Mouse (Mus musculus) MN1 (cell line): ENCODE measurements around the gene Igsf3.
A peak's percentile ranks its signal among the peaks of the same experiment; 100 is the strongest.

ENCODE experiments used
- DNase-seq: peaks from one replicate; pipeline ENCODE4 v3.0.0-alpha.2; 2016; ENCODE audit warnings: low spot score

The Igsf3 gene

DNA sequence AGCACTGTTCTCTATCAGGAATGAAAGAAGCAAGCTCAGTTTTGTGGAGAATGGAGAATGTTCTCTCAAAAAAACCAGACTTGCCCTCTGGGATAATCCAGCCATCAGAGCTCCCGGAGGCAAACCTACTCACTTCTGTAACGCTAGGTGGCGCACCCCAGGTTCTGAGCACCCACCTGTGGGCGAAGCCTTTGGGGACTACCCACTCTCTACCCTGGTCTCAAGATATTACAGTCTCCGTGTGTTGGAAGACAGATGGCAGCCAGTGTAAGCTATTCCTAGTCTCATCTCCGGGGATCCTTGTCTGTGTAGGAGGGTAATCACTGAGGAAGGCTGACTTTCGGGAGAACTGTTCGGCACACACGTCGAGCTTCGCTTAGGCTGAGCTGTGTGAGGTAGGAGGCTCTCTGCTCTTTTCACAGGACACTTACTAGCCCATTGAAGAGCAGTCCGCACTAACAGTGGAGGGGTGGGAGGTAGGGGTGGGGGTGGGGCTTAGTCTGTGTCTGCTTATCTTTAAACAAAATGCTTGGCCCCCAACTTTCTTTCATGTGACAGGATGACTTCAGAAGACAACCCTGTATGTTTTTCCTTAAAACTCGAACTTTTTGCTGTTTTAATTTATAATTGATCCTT is 4.4 kb upstream of the Igsf3 start:
- DNase-seq, result peak; percentile 27

DNA sequence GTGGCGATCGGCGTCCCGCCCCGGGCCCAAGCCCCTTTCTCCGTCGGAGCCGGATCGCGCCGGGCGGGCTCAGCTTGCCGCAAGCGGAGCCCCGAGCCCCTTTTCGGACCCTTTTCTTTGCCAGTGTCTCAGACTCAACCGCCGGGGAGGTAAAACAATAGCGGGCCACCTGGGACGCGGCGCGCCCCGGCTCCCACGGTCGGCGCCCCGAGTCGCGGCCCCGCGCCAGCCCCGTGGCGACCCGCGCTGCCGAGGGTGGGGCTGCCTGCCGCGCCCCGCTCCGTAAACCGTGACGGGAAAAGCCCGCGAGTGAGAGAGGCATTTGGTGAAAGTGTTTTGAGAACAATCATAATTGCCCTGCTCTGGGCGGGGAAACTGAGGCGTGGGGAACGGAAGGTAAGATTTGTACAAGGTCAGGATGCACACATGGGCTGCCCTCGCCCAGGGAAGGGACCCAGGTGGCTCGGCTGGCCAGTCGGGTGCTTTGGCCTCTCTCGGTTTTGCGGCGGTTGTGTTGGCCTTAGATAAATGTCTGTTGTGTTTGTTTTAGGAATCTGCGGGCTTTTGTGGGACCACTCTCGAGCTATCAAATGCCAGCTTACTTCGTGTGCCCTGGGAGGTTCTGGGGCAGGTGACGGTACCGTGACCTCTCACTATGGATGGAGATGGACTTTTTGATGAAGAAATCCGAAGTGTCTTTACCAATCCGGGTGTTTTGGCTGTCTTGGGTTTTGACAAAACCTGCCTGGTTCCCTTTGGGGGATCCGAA is 557 bp downstream of the Igsf3 start:
- no peak for DNase-seq

DNA sequence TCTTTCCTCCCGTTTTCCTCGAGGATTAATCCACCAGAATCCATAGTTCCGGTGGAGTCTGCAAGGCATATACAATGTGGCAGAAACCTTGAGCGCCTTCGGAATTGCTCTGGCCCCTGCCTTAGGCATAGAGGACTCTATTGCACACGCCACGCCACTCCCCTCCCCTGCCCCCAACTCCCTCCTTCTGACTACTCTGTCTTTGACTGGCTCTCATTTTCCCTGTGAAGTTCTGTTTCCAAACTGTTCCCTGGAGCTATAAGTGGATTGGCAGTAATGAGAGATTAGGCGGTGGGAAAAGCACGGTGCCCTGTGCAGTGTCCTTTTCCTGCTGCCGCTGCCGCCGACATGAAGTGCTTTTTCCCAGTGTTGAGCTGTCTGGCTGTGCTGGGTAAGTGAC is 1.2 kb downstream of the Igsf3 start:
- DNase-seq, result peak; percentile 45

DNA sequence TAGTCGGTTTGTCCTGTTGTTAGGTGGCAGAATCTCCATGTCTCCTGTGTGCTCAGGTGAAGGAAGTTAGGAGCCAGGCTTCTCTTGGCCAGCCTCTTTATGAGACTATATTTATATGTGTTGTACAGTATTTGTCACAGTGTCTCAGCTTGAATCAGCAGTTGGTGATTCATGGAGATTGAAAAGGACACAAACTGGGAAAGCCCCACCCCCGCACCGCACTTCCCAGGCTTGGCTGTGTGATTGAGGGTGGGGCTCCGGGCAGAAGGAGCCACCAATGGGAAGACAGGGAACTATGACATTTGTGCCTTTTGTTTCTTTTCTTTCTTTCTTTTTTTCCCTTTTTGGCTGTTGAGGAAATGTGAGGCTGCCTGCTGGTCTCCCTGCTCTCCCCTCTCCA is 2.9 kb downstream of the Igsf3 start:
- peak; percentile 19 for DNase-seq

DNA sequence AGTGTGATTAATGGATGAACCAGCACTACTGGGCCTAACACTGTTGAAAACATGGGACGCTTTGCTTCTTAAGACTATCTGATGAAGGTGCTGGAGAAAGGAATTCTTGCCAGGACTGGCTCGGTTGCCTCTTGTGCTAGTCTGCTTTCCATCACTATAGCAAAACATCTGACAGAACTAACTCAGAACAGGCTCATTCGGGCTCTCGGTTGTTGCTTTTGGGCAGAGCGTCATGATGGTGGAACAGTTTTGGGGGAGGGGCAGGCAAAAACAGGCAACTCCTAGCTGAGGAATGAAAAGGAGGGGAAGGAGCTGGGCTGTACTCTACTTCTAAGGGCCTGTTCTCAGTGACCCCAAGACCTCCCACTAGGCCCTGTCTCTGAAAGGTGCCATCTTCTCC is 4.8 kb downstream of the Igsf3 start:
- DNase-seq, result no peak

DNA sequence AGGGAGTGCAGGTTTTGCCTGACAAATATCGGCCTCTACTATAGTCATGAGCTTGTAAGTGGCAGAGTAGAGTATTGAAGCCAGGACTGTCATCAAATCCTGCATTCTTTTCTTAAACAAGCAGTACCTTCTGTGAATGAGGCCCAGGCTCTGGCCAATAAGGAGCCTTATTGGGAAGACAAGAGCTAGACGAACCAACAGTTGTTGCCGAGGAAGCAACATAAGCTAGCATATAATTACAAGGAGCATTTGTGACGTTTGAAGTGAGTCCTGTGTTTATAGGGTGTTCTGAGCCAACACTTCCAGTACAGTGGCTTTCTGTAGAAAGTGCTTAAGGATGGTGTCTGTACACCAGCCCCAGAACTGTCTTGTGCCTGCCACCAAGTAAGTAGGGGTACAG is 5.9 kb downstream of the Igsf3 start:
- no peak for DNase-seq

DNA sequence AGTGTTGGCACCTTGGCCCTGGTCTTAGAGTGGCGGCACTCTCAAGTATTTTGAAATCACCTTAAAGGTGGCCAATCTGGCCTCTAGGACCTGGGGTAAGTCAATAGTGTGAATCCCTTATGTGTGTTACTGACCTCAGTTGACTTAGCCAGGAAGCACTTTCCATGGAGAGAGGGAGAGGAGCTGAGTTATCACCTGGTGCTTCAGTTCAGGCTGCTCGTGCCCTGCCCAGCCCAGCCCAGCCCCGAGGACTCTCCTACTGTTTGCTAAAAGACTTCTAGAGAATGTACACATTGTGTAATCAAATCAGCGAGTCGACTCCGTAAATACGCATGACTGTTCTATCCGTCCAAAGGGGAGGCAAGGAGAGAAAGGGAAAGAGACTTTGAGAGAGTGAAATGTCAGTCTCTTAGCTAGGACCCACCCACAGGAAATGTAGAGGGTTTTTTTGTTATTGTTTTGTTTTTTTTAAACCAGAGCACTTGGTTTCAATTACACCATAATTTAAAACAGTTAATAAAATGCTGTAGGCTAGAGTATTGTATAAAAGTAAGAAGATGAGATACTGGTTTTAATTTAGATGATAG is 9.6 kb downstream of the Igsf3 start:
- DNase-seq, result no peak

DNA sequence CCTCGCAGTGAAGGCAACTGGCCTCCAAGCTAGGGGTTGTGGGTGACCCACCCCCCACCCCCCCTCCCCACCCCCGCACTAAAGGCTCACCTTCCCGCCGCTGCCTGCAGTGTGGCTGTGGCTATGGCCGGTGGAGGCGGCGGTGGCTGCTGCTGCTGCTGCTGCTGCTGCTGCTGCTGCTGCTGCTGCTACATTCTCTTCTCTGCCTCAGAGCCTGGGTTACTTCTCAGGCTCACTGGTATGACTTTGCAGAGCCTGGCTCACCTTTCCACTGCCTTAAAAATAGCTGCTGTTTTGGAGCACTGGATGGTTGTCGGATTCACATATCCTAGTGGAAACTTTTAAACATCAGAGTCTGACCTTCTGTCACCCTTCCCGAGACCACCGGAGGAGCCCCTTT is 11.0 kb downstream of the Igsf3 start:
- no peak for DNase-seq

DNA sequence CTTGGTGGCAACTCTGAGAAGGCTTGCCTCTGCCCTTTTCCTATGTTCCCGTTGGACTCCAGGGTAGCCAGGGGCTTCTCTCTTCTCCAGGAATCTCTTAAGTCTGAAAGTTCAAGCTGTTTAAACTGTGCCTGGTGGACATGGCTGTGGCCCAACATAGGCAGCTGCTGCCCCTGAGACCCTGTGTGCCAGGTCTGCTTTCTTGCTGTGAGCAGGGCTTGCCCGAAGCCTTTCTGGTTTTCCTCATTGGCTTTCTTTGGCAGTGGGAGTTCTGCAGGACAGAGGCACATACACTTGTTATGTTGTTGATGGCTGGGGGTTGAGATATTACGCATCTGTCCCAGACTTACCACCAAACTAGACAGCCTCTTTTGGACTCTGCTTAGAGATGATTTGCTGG is 12.7 kb downstream of the Igsf3 start:
- DNase-seq, result no peak

DNA sequence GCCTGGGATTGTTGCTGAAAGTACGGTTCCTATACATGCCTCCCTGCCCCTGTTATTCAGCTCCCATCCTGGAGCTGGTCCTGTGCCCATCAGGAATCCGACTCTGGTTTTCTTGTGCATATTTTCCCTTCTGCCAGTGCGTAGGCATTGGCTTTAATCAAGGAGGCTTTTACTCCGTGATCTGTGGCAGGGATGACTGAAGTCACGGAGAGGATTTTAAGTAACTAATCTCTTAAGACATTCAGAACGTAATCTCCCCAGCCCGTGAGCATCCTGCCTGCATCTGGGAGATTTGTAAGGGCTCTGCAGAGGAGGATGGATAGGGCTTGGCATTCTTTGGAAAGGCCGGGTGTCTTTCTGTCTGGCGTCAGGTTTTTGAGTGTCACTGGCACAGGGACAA is 13.6 kb downstream of the Igsf3 start:
- no peak for DNase-seq

DNA sequence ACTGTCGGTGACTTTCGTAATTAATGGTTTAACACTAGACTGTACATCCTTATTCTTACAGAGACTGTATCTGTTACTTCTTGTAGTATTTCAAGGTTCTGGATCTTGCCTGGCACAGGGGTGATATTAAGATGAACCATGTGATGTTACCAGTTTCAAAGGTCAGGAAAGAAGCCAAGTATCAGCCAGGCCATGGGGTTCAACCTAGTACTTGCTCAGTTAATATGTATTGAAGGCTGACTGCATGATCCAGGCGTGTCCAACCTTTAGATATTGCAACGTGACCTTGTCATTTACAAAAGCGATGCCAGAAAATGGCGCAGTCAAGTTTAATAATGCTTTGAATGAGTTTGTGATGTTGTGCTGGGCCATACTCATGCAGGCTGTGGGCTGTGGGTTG is 15.1 kb downstream of the Igsf3 start:
- no peak for DNase-seq

DNA sequence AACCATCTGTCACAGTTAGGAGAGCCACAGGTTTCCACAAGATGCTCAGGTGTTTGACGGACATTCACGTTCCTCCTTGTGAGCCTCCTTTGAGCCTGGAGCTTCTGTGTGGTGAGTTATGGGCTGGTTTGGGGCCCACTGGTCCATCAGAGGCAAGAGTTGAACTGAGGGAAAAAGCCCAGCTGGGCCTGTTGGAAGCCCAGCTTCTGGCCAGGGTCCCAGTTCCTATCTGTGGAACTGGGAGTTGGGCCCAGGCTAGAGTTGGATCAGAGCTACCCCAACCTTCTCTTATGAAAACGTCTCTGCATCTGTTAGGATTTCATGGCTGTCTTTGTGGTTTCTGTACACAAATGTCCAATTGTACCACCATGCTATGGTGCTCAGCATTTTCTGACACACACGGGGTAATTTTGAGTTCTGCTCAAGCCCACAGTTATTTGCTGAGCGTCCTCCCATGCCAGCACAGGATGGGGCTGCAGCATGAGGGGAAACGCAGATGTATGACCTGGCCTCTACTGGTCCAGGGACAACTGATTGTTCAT is 16.3 kb downstream of the Igsf3 start:
- no peak for DNase-seq

DNA sequence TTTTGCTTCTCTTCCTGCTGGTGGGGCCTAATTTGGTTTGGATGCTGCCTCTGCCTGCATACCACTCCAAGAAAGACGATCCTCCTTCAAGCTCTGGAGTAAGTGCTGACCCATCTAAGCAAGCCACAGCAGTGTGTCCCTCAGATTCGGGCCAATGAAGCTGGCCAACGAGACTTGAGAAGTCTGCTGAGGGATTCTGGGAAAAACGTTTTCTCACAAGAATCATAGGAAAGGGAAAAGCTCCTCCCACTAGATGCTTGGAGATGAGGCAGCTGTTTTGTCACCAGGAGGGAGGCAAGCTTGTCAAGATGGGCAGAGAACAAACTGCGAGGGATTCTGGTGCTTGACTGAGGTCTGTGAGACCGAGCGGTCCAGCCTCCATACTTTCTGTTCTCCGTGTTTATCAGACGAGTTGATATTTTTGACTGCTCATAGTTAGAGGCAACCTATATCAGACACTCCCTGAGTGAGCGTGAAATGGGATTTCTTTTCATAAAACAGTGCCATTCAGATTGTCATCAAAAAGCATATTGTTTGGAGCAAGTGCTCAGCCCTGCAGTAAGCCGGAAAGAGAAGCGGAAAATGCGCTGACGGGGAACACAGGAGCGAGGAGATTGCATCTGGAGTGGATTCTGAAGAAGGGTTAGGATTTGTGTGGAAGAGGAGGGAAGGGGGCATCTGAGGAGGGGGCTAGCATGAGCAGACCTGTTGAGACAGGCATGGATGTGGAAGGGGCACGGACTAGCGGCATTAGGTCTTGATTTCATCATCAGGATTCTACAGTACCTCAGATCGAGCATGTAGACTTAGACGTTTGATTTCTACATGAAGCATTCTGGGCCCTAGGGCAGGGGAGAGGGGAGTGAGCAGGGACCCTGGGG is 17.0 kb downstream of the Igsf3 start:
- no peak for DNase-seq

DNA sequence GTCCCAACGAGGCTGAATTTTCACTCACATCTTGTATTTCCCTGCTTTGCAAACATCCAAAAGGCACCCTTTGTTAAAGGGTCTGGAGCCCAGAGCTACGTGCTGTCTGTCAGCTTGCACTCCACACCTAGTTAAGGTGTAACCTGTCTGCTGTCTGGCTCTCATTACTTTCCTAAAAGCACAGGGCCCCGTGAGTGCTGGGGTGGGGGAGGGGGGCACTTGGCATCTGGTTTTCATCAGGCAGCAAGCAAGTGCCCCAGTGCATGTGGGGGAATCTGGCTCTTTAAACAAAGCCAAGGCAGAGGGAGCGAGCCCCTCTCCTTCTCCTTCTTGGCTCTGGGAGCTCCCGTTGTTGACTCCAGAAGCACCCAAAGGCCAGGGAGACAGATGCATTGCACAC is 18.5 kb downstream of the Igsf3 start:
- DNase-seq, result peak; percentile 14

DNA sequence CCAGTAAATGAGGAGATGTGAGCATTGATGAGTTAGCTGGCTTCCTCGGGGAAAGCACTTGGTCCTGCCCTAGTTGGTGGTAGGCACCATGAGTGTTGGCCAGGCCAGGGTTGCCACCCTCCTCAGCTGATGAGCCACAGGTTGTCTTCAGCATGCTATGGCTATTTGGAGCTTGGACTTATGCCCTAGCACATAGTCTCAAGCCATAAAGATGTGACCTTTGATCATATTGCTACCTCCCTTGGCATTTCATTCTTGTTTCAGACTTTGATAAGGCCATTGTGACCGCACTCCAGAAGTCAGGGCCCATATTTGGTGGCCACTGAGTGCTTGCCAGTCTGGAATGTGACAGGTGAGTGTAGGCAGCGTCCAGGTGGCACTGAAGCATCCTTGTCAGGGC is 19.2 kb downstream of the Igsf3 start:
- DNase-seq, result no peak

DNA sequence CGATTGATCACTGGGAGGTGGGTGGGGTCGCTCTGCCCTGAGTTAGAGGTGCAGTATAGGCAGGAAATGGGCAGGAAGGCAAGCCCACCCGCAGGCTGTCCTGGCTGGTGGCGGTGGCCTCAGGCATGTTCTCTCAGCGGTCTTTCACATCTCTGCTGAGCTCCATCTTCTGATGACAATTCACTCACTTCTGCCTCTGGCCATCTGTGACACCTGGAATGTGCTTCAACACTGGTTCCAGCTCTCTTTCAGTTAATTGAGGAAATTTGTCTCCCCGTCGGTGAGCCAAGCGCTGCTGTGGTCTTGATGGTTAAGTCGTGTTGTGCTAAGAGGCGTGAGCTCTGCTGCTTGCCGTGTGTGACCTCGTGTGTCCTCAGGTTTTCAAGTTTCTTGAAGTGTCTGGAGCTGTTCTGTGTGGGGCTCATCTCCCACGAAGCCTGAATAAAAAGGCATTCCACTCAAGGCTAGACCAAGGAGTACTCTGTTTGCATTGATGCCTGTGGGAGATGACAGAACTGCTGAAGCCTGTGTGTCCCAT is 19.9 kb downstream of the Igsf3 start:
- DNase-seq, result no peak

DNA sequence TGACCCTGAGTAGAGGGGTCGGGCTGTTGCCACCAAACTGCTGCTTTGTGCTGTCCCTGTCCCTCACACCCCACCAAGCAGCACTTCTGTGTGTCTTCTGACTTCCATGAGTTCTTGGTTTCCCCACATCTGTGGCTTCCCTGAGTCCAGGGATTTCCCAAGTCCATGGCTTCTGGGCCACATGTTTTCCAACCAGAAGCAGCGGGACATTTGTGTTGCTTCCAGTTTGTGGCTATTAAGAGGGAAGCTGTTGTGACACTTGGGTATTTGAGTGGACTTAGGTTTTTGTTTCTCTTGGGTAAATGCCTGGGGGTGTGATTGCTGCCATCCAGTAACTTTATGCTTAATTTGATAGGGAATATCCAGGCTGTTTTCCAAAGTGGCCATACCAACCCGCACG is 20.5 kb downstream of the Igsf3 start:
- DNase-seq, result no peak

DNA sequence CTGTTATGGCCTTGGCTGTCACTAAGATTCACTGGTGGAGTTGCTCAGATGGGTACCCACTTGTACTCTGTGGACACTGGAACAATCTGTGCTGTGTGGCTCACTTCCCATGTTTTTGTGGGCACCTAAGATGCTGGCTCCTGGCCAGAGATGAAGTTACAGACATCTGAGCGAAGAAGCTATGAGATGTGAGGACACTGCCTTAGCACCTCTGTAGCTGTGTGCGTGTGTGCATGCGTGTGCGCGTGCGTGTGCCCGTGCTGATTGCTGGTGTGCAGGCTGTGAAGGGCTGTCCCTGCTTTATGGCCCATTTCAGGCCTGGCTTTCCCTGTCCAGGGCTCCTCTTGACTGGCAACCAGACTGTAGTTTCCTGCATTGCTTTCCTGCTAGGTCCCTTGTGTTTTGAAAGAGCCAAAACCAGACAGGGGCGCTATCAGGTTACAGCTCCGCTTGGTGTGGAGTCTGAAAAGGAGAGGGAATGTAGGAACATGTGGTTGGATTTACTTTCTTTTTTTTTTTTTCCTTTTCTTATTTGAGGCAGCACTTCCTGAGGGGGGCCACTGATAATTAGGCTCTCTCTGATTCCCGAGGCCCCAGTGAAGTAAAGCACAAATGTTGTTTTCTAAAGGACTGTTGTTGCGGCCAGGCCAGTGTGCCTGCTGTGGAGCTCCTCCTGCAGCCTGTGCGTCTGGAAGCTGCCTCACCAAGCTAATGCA is 21.3 kb downstream of the Igsf3 start:
- peak; percentile 60 for DNase-seq

DNA sequence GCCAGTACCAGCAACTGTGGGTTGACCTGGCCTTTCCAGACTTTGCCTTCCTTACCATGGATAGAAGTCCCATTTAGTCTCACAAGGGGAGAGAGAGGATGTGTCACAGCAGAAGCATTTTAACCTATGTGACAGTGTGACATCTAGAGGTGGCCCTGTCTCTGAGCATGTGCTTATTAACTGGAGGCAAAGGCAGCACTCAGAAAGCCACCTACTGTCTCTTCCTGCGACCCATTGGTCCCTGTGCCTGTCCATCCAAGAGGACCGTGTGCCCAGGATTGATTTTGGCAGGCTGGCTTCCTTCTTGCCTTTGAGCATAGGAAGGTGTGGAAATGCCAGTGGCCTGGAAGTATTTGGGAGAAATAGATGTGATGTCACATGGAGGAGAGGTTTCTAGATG is 22.0 kb downstream of the Igsf3 start:
- DNase-seq, result peak; percentile 20

DNA sequence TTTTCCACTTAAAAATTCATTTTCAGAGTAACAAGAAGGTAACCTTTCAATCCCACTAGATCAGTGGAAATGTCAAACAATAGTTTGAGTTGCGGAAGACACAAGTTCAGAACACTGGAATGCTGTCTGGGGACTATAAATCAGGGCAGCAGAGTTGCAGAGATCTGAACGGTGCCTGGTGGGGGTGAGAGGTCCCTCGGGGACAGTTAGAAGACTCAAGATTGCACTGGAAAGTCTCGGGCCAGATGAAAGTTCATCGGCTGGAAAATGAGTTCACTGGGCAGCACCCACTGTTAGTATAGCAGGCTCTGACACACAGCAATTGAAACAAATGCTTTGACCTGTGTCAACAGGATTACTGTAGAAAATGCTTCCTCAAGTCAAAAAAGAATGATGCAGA is 24.6 kb downstream of the Igsf3 start:
- no peak for DNase-seq

DNA sequence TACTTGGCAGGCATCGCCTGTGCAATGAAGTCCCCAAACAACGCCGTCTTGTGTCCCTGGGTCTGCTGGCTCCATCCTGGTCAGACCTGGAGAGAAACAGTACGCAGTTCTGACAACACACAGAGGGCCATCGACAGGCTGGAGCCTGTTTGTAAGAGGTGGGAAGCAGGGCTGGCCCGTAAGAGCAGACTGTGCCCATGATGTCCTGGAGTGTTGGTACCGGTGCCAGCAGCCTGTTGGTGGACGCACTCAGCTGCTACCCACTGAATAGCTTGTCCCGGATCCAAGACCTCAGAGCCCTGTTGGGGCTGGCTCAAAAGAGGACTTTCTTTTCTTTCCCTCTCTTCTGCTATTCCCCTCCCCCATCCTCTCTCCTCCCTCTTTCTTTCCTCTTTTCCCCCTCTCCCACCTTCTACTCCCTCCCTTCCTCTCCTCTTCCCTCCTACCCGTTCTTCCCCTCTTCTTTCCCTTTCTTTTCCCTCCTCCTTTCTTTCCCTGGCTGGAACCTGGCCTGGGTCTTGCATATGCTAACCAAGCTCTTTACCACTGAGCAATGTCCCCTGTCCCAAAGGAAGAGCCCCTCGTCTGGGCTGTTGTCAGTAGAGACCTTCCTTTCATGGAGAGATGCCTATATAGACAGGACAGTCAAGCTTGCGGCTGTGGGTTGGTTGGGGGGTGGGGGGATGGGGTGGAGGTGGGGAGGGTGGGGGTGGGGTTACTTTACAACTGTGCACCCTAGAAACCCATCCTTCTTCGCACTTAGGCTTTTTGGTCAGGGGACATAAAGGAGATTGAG is 27.9 kb downstream of the Igsf3 start:
- no peak for DNase-seq
